Mouse (Mus musculus) frontal cortex, postnatal 36 days (tissue): ENCODE results near the gene Fbf1.
"Not testable (repeated sequence)": the region's sequence is repeated elsewhere in the genome, so short reads cannot be mapped to it uniquely, and the experiment has no call there.

Experiments
- DNase-seq, 2 experiments: peaks; one replicate each; pipeline ENCODE4 v3.0.0; 2022; ENCODE audit warnings: low spot score in 2 of 2

Gene Fbf1

DNA sequence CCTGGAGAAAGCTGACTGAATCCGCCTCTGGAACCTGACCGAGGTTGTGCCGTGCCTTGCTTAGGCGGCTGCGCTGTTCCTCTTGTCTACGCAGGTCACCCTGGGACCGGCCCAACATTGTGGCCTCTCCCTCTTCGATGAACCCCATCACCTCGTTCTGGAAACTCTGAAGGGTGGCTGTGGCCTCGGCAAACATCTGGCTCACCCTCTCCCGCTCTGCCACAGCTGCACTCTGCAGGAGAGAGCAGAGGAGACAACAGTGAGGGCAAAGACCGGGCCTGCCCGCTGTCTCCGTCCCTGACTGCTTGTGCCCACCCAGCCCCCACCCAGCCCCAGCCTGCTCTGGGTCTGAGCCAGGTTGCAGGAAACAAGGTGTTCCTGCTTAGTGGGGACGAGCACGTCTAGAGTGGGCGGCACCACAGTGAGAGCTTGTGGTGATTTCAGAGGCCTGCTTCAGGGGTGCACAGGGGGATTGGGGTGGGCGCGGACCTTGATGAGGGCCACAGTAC lies 60.1 kb downstream of the Fbf1 start:
- no peak for DNase-seq

DNA sequence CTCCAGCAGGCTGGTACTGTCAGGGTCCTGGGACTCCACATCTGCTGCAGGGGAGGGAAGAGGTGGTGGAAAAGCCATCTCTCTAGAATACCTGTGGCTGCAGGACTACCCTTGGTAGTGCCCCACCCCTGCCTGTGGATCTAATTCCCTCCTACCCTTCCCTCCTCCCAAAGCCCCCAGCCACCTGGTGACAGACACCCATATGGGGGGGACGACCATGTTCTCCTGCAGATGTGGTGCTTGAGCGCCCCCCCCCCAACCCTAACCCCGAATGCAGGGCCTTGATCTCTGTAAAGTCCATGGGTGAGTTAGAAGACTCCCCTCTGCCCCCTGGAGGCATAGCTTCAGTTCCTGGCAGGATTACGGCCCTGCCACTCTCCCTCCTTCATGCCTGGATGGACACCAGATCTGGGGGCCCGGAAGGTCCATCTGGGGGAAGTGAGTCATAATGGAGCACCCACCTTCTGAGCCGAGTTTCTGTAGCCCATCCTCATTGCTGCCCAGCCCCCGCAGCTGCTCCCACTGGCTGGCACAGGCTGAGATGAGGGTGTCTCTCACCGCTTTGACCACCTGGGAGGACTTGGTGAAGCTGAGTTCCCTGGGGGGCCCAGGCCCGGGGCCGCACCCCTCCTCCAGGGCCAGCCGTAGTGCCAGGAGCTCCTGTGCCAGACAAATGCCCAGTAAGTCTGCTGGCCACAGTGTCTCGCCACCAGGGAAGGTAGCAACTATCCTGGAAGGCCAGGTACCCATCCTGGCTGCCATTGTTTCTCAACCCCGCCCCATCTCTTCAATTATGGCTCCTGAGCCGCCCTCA lies 60.8 kb downstream of the Fbf1 start:
- no peak for DNase-seq

DNA sequence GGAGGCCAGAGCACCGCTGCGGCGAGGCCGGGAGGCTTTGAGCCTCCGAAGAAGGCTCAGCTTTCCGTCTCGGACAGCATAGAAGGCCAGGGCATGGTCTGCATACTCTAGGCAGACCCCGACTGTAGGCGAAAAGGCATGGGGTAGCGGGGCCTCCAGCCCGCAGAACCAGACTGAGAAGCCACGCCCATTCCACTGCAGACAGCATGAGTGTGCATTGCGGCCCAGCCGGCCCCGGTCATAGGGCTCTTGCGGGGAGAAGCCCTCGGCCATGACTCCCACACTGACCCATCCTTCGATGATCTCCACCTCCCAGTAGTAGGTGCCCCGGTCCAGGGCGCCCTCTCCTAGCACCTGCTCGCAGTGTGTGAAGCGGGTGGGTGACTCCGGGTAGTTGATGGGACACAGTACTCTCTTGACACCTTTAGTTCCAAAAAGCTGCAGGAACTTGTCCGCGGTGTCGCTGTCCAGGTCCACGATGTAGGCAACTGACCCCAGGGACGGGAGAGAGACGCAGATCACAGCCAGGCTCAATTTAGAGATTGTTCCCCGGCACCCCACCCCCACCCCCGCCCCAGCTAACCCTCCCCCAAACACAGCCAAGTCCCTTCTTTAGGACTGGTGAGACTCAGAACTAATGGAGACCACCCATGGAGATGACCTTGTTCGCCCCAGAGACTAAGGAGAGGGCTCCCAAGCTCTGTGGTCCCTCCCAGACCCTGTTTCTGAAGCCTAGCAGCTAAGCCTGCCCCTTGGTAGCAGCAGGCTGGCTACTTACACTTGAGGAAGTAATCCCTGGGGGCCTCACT lies 61.6 kb downstream of the Fbf1 start:
- no peak for DNase-seq

DNA sequence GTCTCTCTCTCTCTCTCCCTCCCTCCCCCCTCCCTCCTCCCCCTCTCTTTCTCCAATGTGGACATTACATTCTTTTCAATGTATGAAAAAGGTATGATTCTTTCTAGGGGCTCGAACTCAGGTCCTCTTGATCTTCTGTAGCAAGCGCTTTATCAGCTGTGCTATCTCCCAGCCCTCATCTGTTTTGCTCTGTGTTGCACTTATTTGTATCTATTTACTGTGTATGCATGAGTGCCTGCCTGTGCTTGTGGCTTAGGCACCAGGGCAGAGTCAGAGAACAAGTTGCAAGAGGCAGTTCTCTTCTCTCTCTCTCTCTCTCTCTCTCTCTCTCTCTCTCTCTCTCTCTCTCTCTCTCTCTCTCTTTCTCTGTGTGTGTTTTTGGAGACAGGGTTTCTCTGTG lies 62.9 kb downstream of the Fbf1 start:
- DNase-seq, result no peak

DNA sequence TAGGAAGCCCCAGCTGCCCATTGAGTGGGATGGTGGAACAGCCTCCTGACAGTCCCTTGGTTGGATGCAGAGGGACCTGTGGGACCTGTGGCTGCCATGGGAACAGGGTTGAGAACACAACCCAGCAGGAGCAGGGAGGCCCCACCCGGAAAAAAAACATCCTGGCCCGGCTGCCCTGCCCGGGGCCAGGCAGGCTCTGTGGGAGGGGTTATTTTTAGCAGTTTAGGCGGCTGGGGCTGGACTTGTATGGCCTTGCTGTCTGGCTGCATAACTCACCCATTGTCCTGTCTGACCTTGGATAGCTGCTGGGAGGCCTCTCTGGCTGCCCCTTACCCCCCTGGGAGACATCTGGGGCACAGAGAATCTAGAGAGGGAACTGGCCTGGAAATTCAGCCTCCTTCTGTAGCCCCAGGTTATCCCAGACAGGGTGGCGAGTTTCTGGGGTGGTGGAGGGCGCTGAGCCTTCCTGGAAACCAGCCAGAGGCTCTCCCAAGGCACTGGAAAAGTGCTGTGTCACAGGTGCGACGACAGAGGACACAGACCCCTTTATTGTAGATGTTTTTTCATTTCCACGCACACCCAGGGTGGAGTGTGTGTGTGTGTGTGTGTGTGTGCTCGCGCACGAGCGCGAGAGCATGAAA lies 63.8 kb downstream of the Fbf1 start:
- DNase-seq, result no peak

DNA sequence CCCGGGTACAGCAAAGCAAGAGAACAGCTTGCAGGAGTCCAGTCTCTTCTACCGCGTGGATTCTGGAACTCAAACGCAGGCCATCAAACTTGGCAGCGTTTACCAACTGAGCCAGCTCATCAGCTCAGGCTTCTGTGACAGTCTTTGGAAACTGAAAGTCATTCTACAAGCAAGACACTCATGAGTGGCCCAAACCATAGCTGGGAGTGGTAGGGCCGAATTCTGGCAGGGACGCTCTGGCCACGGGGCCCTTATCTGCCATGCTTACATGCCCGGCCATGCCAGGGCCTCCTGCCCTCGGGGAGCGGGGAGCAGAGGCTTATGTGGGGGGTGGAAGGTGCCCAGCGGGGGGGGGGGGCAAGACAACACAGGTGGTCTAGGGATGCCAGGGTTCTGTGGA lies 64.4 kb downstream of the Fbf1 start:
- DNase-seq, result no peak

DNA sequence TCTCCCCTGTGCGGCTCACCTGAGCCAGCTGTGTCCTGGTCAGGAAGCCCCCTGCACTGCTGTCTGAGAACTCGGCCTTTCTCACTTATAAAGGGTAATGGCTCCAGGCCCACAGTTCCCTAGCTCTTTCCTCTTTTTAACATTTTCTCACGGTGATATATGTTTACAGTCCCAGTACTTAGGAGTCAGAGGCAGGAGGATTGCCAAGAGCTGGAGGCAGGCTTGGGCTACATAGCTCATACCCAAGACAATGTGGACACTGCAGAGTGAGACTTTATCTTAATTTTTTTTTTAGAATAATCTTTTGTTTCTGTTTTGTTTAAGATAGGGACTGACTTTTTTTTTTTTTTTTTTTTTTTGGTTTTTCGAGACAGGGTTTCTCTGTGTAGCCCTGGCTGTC lies 65.5 kb downstream of the Fbf1 start:
- no peak for DNase-seq

DNA sequence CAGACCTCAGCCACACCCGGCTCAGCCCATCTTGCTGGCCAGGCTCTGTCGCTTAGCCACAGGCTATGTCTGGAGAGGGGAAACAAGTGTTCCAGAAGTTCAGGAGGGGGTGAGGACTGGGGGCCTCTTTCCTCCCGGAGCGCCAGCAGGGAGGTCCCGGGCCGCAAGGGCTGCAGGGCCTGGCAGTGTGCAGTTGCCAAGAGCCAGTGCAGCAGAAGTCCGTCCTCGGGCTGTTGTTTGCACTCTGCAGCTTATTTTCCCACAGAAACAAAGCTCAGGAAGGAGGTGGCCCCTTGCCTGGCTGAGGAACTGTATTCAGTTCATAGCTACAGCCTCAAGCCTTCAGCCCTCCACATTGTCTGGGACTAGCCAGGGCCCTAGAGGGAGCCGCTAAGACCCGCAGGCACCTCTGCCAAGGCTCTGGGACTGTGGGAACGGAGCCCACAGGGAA lies 66.0 kb downstream of the Fbf1 start:
- no peak for DNase-seq

DNA sequence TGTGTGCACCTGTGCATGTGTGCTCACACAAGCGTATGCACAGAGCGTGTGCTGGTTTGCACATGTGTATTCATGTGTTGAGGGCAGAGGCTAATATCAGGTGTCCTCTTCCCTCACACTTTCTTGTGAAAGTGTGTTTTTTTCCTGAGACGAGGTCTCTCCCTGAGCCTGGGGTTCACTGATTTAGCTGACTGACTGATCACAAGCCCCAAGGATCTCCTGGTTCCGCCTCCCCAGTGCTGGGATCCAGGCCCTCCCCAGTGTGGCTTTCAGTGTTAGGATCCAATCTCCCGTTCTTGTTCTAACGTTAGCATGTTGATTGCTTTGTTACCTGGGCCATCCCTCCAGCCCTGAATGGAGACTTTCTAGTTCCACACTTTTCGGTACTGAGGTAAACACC lies 67.1 kb downstream of the Fbf1 start:
- DNase-seq, result no peak

DNA sequence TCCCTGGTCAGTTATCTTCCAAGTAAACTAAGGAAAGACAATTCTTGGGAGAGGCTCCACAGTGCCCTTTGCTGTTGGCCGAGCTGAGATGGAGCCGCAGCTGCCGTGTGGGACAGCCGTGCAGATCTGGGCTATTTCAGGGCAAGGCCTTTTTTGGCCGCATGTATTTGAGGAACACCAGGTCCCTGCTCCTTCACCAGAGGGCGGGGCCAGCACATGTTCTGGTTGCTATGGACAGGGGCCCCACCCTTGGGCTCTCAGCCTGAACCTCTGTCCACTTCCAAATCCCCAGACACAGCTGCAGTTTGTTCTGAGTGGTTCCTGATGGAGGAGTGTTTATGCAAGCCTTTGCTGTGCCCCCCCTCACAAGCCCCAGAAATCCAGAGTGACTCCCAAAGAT lies 67.6 kb downstream of the Fbf1 start:
- DNase-seq, result no peak

DNA sequence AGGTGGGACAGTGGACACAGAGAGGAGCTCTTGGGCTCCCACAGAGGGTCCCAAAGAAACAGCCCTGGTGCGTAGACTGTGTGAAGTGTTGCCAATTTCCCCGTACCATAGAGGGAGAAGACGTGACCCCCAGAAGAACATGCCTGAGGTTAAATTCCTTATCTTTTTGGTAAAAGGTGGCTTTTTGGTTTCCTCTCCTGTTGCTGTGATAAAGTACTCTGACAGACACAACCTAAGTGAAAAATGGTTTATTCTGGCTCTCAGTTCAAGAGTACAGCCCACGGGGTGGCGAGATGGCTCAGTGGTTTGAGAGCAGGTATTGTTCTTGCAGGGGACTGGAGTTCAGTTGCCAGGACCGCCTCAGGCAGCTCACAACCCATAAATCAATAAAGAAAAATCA lies 68.5 kb downstream of the Fbf1 start:
- no peak for DNase-seq

DNA sequence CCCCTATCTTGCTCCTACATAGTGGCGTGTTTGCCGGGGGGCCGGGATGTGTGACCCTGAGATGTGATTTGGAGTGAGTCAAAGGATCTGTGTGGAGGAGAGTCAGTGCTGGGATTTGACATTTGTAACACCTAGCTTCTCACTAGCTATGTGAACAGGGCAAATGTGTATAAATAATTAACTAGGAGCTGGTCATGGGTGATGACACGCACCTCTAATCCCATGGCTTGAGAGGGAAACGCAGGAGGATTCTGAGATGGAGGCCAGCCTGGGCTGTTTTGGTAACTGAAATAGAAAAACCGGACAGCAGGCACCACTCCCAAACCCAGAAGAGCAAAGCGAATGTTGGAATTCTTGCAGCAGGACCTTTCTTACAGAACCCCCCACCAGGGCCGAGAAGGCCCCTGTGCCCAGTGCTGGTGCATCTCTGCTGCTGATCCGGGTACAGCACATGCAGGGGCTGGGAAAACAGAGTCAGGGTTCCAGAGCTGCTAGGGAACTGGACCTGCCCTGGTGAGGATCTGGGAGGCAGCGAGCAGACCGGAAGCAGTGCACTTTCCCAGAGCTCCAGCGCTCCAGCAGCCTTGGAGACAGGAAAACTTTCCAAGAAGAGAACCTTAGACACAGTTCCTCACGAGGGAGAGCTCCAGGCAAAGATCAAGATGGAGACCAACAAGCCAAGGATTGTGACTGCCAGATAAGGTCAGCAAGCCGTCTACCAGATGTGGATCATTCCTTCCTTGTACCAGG lies 69.1 kb downstream of the Fbf1 start:
- DNase-seq, result no peak

DNA sequence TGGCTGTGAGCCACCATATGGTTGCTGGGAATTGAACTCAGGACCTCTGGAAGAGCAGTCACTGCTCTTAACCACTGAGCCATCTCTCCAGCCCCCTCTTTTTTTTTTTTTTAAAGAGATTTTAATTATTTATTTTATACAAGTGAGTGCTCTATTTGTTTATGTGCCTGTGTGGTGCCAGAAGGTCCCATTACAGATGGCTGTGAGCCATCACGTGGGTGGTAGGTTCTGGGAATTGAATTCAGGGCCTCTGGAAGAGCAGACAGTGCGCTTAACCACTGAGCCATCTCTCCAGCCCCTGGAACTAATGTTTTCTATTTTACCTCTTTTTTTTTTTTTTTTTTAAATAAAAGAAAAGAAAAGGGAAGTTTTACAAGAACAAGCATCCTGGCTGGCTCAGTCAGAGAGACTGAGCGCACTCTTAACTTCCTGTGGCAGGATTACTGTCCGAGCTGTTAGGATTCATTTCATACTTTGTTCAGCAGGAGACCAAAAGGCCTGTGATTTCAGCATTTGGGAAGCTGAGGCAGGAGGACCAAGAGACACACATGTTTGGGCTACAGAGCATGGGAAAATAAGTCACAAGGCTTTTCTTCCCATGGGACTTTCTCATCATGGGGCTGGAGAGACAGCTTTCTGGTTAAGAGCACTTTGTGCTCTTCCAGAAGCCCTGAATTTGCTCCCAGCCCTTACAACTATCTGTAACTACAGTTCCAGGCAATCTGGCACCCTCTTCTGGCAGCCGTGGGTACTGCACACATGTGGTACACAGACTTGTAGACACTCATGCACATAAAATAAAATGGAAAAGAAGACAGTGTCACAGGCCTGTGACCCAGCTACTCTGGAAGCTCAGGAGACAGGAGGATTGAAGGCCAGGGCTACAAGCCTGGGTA lies 71.5 kb downstream of the Fbf1 start:
- no peak for DNase-seq

DNA sequence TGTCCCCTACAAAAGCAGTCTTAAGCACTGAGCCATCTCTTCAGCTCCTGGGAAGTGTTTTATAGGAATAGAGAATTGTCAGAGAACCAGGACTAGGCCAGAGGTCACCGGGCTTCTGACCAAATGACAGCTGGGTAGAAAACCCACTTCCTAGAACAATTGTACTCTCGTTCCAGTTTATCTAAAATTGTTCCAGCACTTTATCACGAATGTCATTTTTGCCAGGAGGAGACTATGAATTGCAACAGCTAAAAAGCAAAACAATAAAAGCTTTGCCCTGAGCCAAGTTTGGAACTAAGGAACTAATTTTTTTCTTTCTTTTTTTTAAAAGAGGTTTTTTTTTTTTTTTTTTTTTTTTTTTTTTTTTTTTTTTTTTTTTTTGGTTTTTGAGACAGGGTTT lies 72.4 kb downstream of the Fbf1 start:
- no peak for DNase-seq

DNA sequence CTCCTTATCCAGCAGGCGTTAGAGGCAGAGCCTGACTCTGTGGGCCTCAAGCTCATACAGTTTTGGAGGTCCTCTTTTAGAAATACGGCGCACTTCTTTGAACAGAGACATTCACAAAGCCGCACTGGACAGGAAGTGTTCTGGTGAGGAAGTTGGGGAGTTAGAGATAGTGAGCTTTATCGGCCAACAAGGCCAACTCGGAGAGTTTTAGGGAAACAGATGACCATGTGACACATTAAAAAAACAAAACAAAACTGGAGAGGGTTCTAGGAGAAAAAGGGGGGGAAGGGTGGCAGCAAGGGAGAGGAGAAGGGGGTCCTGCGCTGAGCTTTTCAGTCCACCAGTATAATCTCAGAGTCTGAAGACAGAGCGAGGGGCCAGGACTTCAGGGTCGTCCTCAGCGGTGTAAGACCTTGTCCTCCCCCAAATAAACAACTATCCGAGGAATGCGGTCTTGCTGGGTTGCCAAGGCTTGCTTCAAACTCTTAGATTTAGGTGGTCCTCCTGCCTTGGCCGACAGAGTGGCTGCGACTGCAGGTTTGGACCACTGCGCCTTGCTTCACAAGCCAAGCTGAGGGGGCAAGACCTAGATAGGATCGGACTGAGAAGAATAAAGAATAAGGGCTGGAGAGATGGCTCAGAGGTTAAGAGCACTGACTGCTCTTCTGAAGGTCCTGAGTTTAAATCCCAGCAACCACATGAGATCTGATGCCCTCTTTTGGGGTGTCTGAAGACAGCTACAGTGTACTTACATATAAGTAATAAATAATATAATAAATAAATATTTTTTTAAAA lies 74.0 kb downstream of the Fbf1 start:
- no peak for DNase-seq

DNA sequence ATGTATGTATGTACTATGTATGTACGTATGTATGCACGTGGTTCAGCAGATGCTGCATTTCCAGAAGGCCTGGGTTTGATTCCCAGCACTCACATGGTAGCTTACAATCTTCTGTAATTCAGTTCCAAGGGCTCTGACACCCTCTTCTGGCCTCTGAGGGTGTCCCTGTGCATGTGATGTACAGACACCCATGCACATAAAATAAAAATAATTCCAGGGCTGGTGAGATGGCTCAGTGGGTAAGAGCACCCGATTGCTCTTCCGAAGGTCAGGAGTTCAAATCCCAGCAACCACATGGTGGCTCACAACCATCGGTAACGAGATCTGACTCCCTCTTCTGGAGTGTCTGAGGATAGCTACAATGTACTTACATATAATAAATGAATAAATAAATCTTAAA lies 75.0 kb downstream of the Fbf1 start:
- not testable (repeated sequence) for DNase-seq
